23 mouse cellular contexts compared by ENCODE assay signal in the genomic region with DNA sequence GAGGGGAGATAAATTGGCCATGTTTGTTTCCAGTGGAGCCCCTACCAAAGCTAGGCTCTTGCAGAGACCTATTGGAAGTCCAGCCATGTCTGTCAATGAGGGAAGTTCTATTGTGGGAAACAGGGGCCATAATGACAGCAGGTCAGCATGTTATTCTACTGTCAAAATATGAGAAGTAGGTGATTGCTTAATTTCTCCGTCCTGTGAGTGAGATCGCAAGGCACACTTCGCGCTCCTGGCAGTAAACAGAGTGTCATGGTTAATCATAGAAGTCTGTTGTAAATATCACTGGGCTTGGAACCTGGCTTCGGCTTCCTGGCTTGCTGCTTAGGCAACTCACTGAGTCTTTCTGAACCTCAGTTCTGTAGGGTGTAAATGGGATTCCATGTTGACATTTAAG.
DNase-seq lines count a peak whose midpoint lies in the region; ATAC-seq lines count a peak whose summit lies in the region.
"Had no signal": no experiment of that assay in that cellular context is flagged by ENCODE, and none has a peak within 500 bp of the region (broad histone marks: within the 10 kb centered on the region; RNA-seq: fewer than 3 reads in every experiment).

No protein-coding gene starts in this region.

- 94% methylated on average over 5 of the region's 5 CpGs for WGBS in hindbrain, embryonic 11.5 days

- no peak overlapping the region for H3K4me2 ChIP-seq in hindbrain, embryonic 11.5 days (replicated peaks; ENCODE audit: low read depth, low read length)
- H3K4me2 ChIP-seq: forebrain, embryonic 15.5 days; heart, embryonic 13.5 days; hindbrain, embryonic 12.5 days; liver, embryonic 11.5 days; midbrain, embryonic 13.5 days had no signal

- ATAC-seq in common myeloid progenitor, adult 5-6 weeks (replicated peaks; ENCODE audit: low read depth, poor library complexity, severe bottlenecking), result peak; percentile 65
- peak; percentile 87 for ATAC-seq in megakaryocyte, adult 5-6 weeks (ENCODE audit: poor library complexity, severe bottlenecking)
- ATAC-seq in hindbrain, embryonic 11.5 days (ENCODE audit: low FRiP score), result no peak
- ATAC-seq in cerebellum, adult (ENCODE audit: insufficient number of reproducible peaks, low FRiP score, low TSS enrichment), result no peak
- ATAC-seq: forebrain, embryonic 15.5 days; intestine, postnatal 0 days; liver, postnatal 0 days; midbrain, embryonic 13.5 days had no signal

- no peaks in the 10 kb centered on the region for H3K27me3 ChIP-seq in hindbrain, embryonic 11.5 days (ENCODE audit: control insufficient read depth, insufficient read depth, low read length)
- H3K27me3 ChIP-seq: forebrain, embryonic 15.5 days; heart, embryonic 13.5 days; hindbrain, embryonic 12.5 days; midbrain, embryonic 13.5 days had no signal

- peak; percentile 23 for DNase-seq in kidney, adult 9 months
- no peak for DNase-seq in kidney, postnatal 14 days
- peak; percentile 53 for DNase-seq in NIH3T3 (ENCODE audit: low read depth)
- DNase-seq in hindbrain, embryonic 11.5 days (ENCODE audit: low spot score), result no peak
- DNase-seq: cerebellum, adult 8-10 months; cerebellum, postnatal 36 days; gastrocnemius, postnatal 25 days; heart, adult 2 months; heart, postnatal 14 days; kidney, postnatal 10 days; liver, postnatal 0 days had no signal

- H3K4me3 ChIP-seq in hindbrain, embryonic 11.5 days (ENCODE audit: low read depth, low read length), result no peak overlapping the region
- H3K4me3 ChIP-seq: forebrain, embryonic 15.5 days; heart, adult 2 months; heart, embryonic 13.5 days; hindbrain, embryonic 12.5 days; limb, embryonic 10.5 days; midbrain, embryonic 13.5 days; myocyte had no signal

- H3K4me1 ChIP-seq in hindbrain, embryonic 11.5 days (replicated peaks; ENCODE audit: control insufficient read depth, insufficient read depth, low read length), result no peaks in the 10 kb centered on the region
- H3K4me1 ChIP-seq: forebrain, embryonic 15.5 days; heart, embryonic 13.5 days; hindbrain, embryonic 12.5 days; limb, embryonic 10.5 days; midbrain, embryonic 13.5 days had no signal

- no peaks in the 10 kb centered on the region for H3K36me3 ChIP-seq in hindbrain, embryonic 11.5 days (ENCODE audit: control insufficient read depth, insufficient read depth, low read length)
- H3K36me3 ChIP-seq: forebrain, embryonic 15.5 days; heart, embryonic 13.5 days; hindbrain, embryonic 12.5 days; limb, embryonic 10.5 days; midbrain, embryonic 13.5 days had no signal

- H3K27ac ChIP-seq in hindbrain, embryonic 11.5 days (ENCODE audit: low read depth, low read length), result no peak overlapping the region
- H3K27ac ChIP-seq: forebrain, embryonic 15.5 days; heart, adult 2 months; heart, embryonic 13.5 days; hindbrain, embryonic 12.5 days; limb, embryonic 10.5 days; midbrain, embryonic 13.5 days; stomach, postnatal 0 days had no signal

- H3K9me3 ChIP-seq in hindbrain, embryonic 11.5 days (ENCODE audit: control insufficient read depth, low read length), result no peaks in the 10 kb centered on the region
- H3K9me3 ChIP-seq: forebrain, embryonic 15.5 days; heart, embryonic 13.5 days; hindbrain, embryonic 12.5 days; limb, embryonic 10.5 days; midbrain, embryonic 13.5 days had no signal

- H3K9ac ChIP-seq in hindbrain, embryonic 11.5 days (ENCODE audit: low read depth, low read length), result no peak overlapping the region
- H3K9ac ChIP-seq: forebrain, embryonic 15.5 days; heart, embryonic 13.5 days; hindbrain, embryonic 12.5 days; liver, postnatal 0 days; midbrain, embryonic 13.5 days had no signal

Comparison
In these comparisons a context has a peak if more than half of its experiments do, and no peak if none do; other contexts are left out.
1. DNase-seq: peak in kidney, adult 9 months (single experiment) and NIH3T3 (single experiment); none in kidney, postnatal 14 days (single experiment) and hindbrain, embryonic 11.5 days (single experiment).
2. ATAC-seq: peak in common myeloid progenitor, adult 5-6 weeks (single experiment) and megakaryocyte, adult 5-6 weeks (single experiment); none in hindbrain, embryonic 11.5 days (single experiment) and cerebellum, adult (single experiment).